Mouse (Mus musculus) embryonic facial prominence, embryonic 11.5 days (tissue): ENCODE results near the gene Lsamp. TPM values are rescaled to one million over a fixed set of nuclear protein-coding genes. Genes with fewer than 3 reads are reported as not detected.
A peak's percentile ranks its signal among the peaks of the same experiment; 100 is the strongest.

Experiments used
- ATAC-seq: fragments of 200-750 bp; cut with Nextera tagmentation; replicated peaks from 2 replicates; pipeline ENCODE4 v1.8.0; 2017; ENCODE audit warnings: low read depth; ENCODE audit not compliant: insufficient number of reproducible peaks, low FRiP score, low TSS enrichment
- DNase-seq: peaks from one replicate; pipeline ENCODE4 v3.0.0-alpha.2; 2015; ENCODE audit warnings: low spot score
- H3K27ac ChIP-seq: fragments of 300-500 bp; sonication (generic); replicated peaks from 2 replicates; pipeline ENCODE4 v1.5.1; 2014; ENCODE audit warnings: mild to moderate bottlenecking, low read depth, low read length, control low read depth
- H3K27me3 ChIP-seq: fragments of 300-500 bp; sonication (generic); 2 replicates; pipeline ENCODE4 v1.6.1; 2014; ENCODE audit warnings: mild to moderate bottlenecking, low read length, moderate library complexity, mixed read lengths; ENCODE audit not compliant: control insufficient read depth, insufficient read depth
- H3K36me3 ChIP-seq: fragments of 300-500 bp; sonication (generic); replicated peaks from 2 replicates; pipeline ENCODE4 v1.6.1; 2014; ENCODE audit warnings: low read depth, mild to moderate bottlenecking, low read length, moderate library complexity, mixed read lengths; ENCODE audit not compliant: control insufficient read depth, insufficient read depth
- H3K4me1 ChIP-seq: fragments of 300-500 bp; sonication (generic); 2 replicates; pipeline ENCODE4 v1.6.1; 2014; ENCODE audit warnings: low read length, mixed read lengths; ENCODE audit not compliant: control insufficient read depth, insufficient read depth
- H3K4me2 ChIP-seq: fragments of 300-500 bp; sonication (generic); 2 replicates; pipeline ENCODE4 v1.6.1; 2014; ENCODE audit warnings: low read depth, mild to moderate bottlenecking, control low read depth, low read length, moderate library complexity
- H3K4me3 ChIP-seq: fragments of 300-500 bp; sonication (generic); 2 replicates; pipeline ENCODE4 v1.5.1; 2014; ENCODE audit warnings: low read depth, low read length, control low read depth
- H3K9ac ChIP-seq: fragments of 300-500 bp; sonication (generic); replicated peaks from 2 replicates; pipeline ENCODE4 v1.6.1; 2014; ENCODE audit warnings: mild to moderate bottlenecking, control low read depth, low read length
- H3K9me3 ChIP-seq: fragments of 300-500 bp; sonication (generic); replicated peaks from 2 replicates; pipeline ENCODE4 v1.6.1; 2016; ENCODE audit warnings: mild to moderate bottlenecking, low read length, inconsistent platforms, mixed read lengths; ENCODE audit not compliant: control insufficient read depth
- WGBS: fragments of 180-500 bp; shearing (Covaris S2); extraction: QIAGEN DNeasy Blood & Tissue Kit; methylation state at CpG from one replicate; pipeline ENCODE4 v1.1.7; 2014; 5-methylcytosine and 5-hydroxymethylcytosine counted together
- polyA plus RNA-seq: library from polyadenylated mRNA; unstranded; fragments of >200 nt; fragmentation: Nextera tagmentation; extraction: Ambion mirVana; gene quantifications from 2 replicates; pipeline ENCODE4 v1.2.1, GENCODE M21; 2014

The Lsamp gene
- polyA plus RNA-seq, 1 experiment from 2014 or later = 5.7 TPM

GRCm38 (mm10) chr16:41180867-41181266 lies 1196.7 kb downstream of the Lsamp start:
- Histone ChIP-seq H3K4me2 (no peak overlapping the region), H3K27ac (no peak overlapping the region), H3K9me3 (no peaks in the 10 kb centered on the region), H3K4me3 (no peak overlapping the region), H3K4me1 (no peaks in the 10 kb centered on the region), H3K27me3 (no peaks in the 10 kb centered on the region), H3K36me3 (no peaks in the 10 kb centered on the region), H3K9ac (no peak overlapping the region)
- ATAC-seq (no peak), DNase-seq (no peak)
- 53% methylated on average over 3 of the region's 3 CpGs for WGBS

GRCm38 (mm10) chr16:41210055-41210454 lies 1225.9 kb downstream of the Lsamp start:
- H3K9ac ChIP-seq = no peak overlapping the region
- H3K27ac ChIP-seq = no peak overlapping the region
- DNase-seq (no peak), ATAC-seq (no peak)
- no peaks in the 10 kb centered on the region for H3K27me3 ChIP-seq
- H3K36me3 ChIP-seq = no peaks in the 10 kb centered on the region
- H3K4me2 ChIP-seq = no peak overlapping the region
- H3K9me3 ChIP-seq = no peaks in the 10 kb centered on the region
- no peak overlapping the region for H3K4me3 ChIP-seq
- no peaks in the 10 kb centered on the region for H3K4me1 ChIP-seq
- 91% methylated on average over 5 of the region's 5 CpGs for WGBS

- H3K4me3 ChIP-seq = no peak overlapping the region
- H3K9ac ChIP-seq = no peak overlapping the region
- no peaks in the 10 kb centered on the region for H3K9me3 ChIP-seq
- ATAC-seq (no peak), DNase-seq (no peak)
- H3K4me2 ChIP-seq = no peak overlapping the region
- H3K27ac ChIP-seq = no peak overlapping the region
- H3K36me3 ChIP-seq = no peaks in the 10 kb centered on the region
- no peaks in the 10 kb centered on the region for H3K4me1 ChIP-seq
- H3K27me3 ChIP-seq = no peaks in the 10 kb centered on the region
Observed at GRCm38 (mm10) chr16:41235829-41236228, 1251.7 kb downstream of the Lsamp start.

- H3K9me3 ChIP-seq = no peaks in the 10 kb centered on the region
- no peak overlapping the region for H3K27ac ChIP-seq
- no peak overlapping the region for H3K4me2 ChIP-seq
- H3K36me3 ChIP-seq = no peaks in the 10 kb centered on the region
- no peak for ATAC-seq
- DNase-seq = no peak
- no peak overlapping the region for H3K9ac ChIP-seq
- 72% methylated on average over 4 of the region's 4 CpGs for WGBS
- H3K4me3 ChIP-seq = no peak overlapping the region
- H3K4me1 ChIP-seq = no peaks in the 10 kb centered on the region
- no peaks in the 10 kb centered on the region for H3K27me3 ChIP-seq
Observed at GRCm38 (mm10) chr16:41242841-41243240, 1258.7 kb downstream of the Lsamp start.

- H3K4me2 ChIP-seq = no peak overlapping the region
Observed at GRCm38 (mm10) chr16:41244711-41245110, 1260.5 kb downstream of the Lsamp start.

GRCm38 (mm10) chr16:41258145-41259035 lies 1274.2 kb downstream of the Lsamp start:
- Histone ChIP-seq H3K27ac (no peak overlapping the region), H3K4me2 (no peak overlapping the region), H3K4me3 (no peak overlapping the region), H3K9ac (no peak overlapping the region), H3K9me3 (no peaks in the 10 kb centered on the region), H3K27me3 (no peaks in the 10 kb centered on the region), H3K4me1 (no peaks in the 10 kb centered on the region), H3K36me3 (no peaks in the 10 kb centered on the region)
- DNase-seq (peak; percentile 84), ATAC-seq (no peak; the same call in 1 of the 2 replicates)
- 59% methylated on average over 12 of the region's 12 CpGs for WGBS

More at GRCm38 (mm10) chr16:41244711-41245110, 1260.5 kb downstream of the Lsamp start:
- Histone ChIP-seq H3K36me3 (no peaks in the 10 kb centered on the region), H3K27ac (no peak overlapping the region), H3K9me3 (no peaks in the 10 kb centered on the region), H3K27me3 (no peaks in the 10 kb centered on the region), H3K9ac (no peak overlapping the region), H3K4me1 (no peaks in the 10 kb centered on the region), H3K4me3 (no peak overlapping the region)
- ATAC-seq (no peak), DNase-seq (peak; percentile 83)
- 17% methylated on average over 2 of the region's 2 CpGs for WGBS

- Histone ChIP-seq H3K4me1 (no peaks in the 10 kb centered on the region), H3K9ac (no peak overlapping the region), H3K9me3 (no peaks in the 10 kb centered on the region), H3K27me3 (no peaks in the 10 kb centered on the region), H3K27ac (no peak overlapping the region), H3K36me3 (no peaks in the 10 kb centered on the region), H3K4me2 (no peak overlapping the region), H3K4me3 (no peak overlapping the region)
- DNase-seq (no peak), ATAC-seq (no peak)
- WGBS = 89% methylated on average over 2 of the region's 2 CpGs
Observed at GRCm38 (mm10) chr16:41275999-41276671, 1292.0 kb downstream of the Lsamp start.

GRCm38 (mm10) chr16:41317992-41318391 lies 1333.8 kb downstream of the Lsamp start:
- no peak overlapping the region for H3K4me2 ChIP-seq
- no peak overlapping the region for H3K27ac ChIP-seq
- H3K9ac ChIP-seq = no peak overlapping the region
- no peak overlapping the region for H3K4me3 ChIP-seq
- H3K36me3 ChIP-seq = no peaks in the 10 kb centered on the region
- ATAC-seq (no peak), DNase-seq (no peak)
- 76% methylated on average over 3 of the region's 3 CpGs for WGBS
- no peaks in the 10 kb centered on the region for H3K9me3 ChIP-seq
- no peaks in the 10 kb centered on the region for H3K4me1 ChIP-seq
- H3K27me3 ChIP-seq = no peaks in the 10 kb centered on the region
